Mouse (Mus musculus): ENCODE measurements around the gene Camk2n1.
A peak's percentile ranks its signal among the peaks of the same experiment; 100 is the strongest.

Camk2n1 gene

GRCm38 (mm10) chr4:138447827-138448602 is 6.1 kb upstream of the Camk2n1 start:
- DNase-seq = no peak

GRCm38 (mm10) chr4:138448872-138449615 is 5.1 kb upstream of the Camk2n1 start:
- no peak for DNase-seq

DNA sequence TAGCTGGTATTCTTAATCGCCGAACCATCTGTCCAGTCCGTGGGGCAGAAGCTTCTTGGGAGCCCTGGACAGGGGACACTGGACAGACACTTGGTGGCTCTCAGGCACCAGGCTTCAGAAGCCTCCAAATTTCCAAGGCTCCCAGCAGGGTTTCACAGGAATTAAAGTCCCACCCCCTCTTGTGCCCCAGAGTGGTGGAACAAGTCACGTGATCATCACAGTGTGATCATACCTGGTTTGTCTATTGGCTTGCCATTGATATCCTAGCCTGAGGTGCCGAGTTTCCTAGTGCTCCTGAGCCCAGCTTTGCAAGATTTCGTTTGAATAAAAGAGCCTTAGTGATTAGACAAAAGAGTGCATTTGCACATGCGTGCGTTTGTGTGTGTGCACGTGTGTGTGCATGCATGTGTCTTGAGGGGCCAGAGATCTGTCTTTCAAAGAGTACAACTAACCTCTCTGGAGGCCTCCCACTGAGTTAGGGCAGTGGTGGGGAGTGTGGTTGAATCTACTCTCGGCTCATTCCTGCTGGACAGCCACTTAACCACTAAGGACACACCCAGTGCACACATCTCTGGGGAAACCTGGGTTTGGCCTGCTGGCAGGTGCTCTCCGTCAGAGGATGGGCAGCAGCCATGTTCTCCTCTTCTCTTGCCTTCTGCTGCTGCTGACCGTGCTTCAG is 4.3 kb upstream of the Camk2n1 start:
- DNase-seq = no peak

DNA sequence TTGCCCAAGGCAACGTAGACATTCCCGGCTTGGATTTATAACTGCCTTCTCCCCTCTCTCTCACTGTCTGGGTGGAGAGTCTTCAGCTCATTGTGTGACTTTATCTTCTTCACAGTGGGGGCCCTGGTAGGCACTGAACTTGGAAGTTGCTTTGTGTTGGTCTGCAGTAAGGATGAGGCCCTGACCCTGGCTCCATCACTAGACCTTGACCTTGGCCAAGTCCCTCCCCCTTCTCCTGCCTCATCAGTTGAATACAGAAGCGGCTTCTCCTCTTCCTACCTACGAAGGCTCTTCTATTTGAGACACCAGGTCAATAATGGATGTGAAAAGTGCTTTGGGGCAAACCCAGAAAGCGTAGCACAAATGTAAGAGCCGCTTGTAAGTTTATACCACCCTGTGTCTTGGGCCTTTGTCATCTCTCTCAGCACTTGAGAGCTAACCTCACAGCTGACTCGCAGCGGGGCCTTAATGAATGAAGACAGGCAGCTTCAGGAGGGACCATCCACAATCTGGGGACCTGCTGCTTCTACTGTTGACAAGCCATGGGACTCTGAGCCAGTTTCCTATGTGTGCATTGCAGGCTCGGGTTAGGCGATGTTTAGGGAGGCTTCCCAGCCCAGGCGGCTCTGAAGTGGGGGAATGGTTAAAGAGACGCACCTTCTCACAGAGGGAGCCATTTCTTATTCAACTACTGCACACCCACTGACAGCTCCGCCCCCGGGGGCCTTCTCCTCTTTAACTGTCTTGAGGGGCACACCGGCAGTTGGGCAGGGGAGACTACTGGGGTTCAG is 1.6 kb upstream of the Camk2n1 start:
- no peak for DNase-seq

DNA sequence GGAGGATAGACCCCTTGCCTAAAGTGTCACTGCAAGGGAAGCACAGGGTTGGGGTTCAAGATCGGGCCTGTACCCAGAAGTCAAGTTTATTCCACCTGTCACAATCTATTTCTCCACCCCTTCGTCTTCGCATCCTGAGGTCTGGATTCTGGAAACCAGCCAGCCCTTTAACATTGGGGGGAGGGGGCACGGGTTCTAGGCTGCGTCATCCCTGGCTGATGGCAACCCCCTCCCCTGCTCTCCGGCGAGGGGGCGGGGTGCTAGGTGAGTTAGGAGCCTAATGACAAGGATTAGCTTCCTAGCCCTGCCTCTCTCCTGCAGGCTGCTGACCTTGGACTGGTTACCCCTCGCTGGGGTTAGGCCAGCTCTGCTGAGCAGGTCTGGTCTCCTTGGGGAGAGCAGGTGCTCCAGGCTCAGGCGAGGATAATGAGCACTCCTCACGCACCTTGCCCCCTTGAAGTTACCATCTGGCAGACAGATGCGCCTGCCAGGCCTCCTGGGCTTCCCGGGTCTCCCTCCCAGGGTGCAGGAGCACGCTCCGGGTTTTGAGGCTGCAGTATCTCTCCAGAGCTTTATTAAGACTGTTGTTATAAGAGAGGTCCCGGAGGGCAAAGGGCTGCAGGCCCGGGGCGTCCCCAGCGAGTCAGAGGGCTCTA is 889 bp upstream of the Camk2n1 start:
- DNase-seq = no peak

GRCm38 (mm10) chr4:138454571-138455140 is 542 bp downstream of the Camk2n1 start:
- DNase-seq = peak in 1 of 2 experiments; percentile 33

DNA sequence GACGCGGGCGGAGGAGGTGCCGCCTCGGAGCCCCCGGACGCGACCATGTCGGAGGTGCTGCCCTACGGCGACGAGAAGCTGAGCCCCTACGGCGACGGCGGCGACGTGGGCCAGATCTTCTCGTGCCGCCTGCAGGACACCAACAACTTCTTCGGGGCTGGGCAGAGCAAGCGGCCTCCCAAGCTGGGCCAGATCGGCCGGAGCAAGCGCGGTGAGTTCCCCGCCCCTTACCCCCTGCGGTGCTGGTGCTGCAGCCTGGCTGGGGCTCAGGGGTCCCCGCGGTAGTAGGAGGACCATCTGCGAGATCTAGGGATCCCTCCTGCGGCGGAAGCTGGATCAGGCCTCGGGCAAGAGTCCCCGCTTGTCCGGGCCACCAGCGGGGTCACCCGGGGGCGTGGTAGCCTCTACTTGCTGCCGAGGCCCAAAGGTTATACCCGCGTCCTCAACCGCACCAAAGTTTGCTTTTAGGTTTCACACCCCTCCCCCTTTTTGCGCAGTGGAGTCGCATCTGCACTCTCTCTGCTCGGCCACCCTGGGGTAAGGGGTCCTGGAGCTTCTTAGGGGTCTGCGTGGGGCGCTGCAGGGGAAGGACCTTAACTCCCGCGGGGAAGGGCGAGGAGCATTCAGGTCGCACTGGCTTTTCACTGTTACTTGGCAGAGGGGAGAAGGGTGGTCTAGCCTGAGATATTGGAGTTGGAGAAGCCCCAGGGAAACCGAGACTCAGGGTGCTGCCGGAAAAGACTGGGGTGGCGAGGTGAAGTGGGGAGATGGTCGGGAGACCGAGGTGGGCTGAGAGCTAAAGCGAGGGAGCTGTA is 1.2 kb downstream of the Camk2n1 start:
- DNase-seq = no peak

- DNase-seq = peak in 1 of 2 experiments; percentile 28
Measured at GRCm38 (mm10) chr4:138455956-138456341, 1.8 kb downstream of the Camk2n1 start.

- DNase-seq = no peak
Measured at GRCm38 (mm10) chr4:138456536-138456935, 2.4 kb downstream of the Camk2n1 start.

GRCm38 (mm10) chr4:138457091-138457490 is 3.0 kb downstream of the Camk2n1 start:
- no peak for DNase-seq

DNA sequence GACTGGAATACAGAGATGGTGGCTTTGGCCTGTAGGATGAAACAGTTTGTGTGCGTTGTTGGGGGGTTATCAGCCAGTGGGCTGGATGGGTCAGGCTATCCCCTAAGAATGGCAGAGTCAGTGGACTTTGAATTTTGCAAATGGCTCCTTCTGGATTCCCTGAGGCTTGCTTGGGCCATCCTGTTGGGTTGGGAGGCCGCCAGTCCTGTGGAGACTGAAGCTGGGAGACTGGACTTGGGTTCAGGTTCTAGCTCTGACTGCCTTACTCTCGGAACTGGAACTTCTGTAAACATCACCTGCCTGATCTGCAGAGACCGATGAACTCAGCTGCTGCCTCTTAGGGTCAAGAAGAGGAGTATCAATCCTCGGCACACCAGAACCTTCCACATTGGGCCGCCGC is 4.1 kb downstream of the Camk2n1 start:
- DNase-seq = no peak

GRCm38 (mm10) chr4:138458735-138459440 is 4.8 kb downstream of the Camk2n1 start:
- DNase-seq = no peak

GRCm38 (mm10) chr4:138459775-138460174 is 5.7 kb downstream of the Camk2n1 start:
- DNase-seq = no peak

GRCm38 (mm10) chr4:138460910-138461309 is 6.8 kb downstream of the Camk2n1 start:
- DNase-seq = no peak

GRCm38 (mm10) chr4:138461471-138461870 is 7.4 kb downstream of the Camk2n1 start:
- DNase-seq = no peak

- no peak for DNase-seq
Measured at GRCm38 (mm10) chr4:138462971-138463831, 9.1 kb downstream of the Camk2n1 start.

GRCm38 (mm10) chr4:138463832-138464487 is 9.8 kb downstream of the Camk2n1 start:
- DNase-seq = peak; percentile 52 to 64

DNA sequence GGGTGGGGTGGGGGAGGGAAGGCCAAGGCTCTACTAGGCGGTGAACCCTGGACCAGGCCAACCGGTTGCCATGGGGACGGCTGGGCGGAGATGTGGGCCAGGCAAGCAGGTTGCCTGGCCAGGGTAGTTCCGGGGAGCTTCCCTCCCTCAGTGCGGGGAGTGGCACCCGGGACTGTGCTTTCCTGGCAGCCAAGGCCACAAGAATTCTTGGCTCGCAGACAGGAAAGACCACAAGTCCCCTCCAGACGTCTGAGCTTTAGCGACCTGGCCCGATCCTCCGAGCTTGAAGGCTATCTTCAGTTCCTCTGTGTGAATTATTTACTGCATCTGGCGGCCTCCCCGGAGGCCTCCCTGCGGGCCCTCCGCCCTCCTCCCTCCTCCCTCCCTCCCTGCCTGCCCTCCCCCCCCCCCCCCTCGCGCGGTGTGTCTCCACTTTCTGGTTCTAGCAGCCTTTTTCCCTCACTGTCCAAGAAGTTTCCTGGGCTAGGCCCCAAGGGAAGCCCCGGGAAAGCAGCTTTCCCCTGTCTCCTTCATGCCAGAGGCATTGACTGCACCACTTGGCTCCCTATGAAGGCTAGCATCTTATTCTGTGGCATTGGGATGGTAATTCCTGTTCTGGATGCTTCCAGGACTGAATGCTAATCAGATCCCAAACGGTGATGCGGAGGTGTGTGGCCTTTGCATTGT is 10.7 kb downstream of the Camk2n1 start:
- DNase-seq = no peak
